Mouse (Mus musculus): ENCODE data around the gene Hsd11b2. TPM values are rescaled to one million over a fixed set of nuclear protein-coding genes. Genes with fewer than 3 reads are reported as not detected.
"Not testable (repeated sequence)": the region's sequence is repeated elsewhere in the genome, so short reads cannot be mapped to it uniquely, and the experiment has no call there.

Gene Hsd11b2
- total RNA-seq, 4 experiments from 2014 or later = 0.12 to 0.62 TPM; not detected in 2

- no peak for DNase-seq (ENCODE audit: low spot score in 2 of 2)
Observed at GRCm38 (mm10) chr8:105552824-105553223, 34.3 kb downstream of the Hsd11b2 start.

GRCm38 (mm10) chr8:105554087-105554486 lies 35.5 kb downstream of the Hsd11b2 start:
- peak; percentile 42 to 48 for DNase-seq (ENCODE audit: low spot score in 2 of 2)

- no peak for DNase-seq (ENCODE audit: low spot score in 2 of 2)
Observed at GRCm38 (mm10) chr8:105555230-105555629, 36.7 kb downstream of the Hsd11b2 start.

DNA sequence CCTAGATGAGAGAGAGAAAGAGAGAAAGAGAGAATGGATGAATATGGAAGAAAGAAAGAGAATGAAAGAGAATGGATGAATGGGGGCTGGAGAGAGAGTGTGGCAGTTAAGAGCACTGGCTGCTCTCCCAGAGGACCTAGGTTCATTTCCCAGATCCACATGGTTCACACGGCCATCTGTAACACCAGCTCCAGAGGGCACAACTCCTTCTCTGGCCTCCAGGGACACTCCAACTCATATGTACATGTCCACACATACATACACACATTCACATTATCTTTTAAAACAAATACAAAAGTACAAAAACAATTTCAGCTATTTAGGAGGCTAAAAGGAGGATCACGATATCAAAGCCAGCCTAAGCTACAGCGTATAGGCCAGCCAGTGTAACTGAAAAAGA lies 44.3 kb downstream of the Hsd11b2 start:
- no peak for DNase-seq (ENCODE audit: low spot score in 2 of 2)

DNA sequence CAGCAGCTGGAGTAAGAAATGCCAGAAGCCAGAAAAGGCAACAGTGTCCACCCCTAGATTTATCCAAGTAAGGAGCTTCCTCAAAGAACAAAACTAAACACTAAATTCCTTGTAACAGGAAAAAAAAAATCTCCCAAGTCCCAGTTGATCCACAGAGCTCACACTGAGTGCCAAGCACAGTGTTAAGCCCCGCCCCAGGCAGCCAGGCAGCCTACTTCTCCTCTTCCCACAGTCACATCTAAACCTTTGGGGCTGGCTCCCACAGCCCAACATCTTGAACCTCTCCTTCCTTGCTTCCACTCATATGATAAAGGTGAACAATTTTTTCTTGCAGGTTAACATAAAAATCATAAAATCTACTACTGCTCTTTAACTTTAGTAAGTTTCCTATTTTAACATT lies 45.3 kb downstream of the Hsd11b2 start:
- no peak for DNase-seq (ENCODE audit: low spot score in 2 of 2)

GRCm38 (mm10) chr8:105564573-105565229 lies 46.1 kb downstream of the Hsd11b2 start:
- DNase-seq (ENCODE audit: low spot score in 2 of 2) = not testable (repeated sequence)

GRCm38 (mm10) chr8:105565401-105565881 lies 46.9 kb downstream of the Hsd11b2 start:
- DNase-seq (ENCODE audit: low spot score in 2 of 2) = no peak

DNA sequence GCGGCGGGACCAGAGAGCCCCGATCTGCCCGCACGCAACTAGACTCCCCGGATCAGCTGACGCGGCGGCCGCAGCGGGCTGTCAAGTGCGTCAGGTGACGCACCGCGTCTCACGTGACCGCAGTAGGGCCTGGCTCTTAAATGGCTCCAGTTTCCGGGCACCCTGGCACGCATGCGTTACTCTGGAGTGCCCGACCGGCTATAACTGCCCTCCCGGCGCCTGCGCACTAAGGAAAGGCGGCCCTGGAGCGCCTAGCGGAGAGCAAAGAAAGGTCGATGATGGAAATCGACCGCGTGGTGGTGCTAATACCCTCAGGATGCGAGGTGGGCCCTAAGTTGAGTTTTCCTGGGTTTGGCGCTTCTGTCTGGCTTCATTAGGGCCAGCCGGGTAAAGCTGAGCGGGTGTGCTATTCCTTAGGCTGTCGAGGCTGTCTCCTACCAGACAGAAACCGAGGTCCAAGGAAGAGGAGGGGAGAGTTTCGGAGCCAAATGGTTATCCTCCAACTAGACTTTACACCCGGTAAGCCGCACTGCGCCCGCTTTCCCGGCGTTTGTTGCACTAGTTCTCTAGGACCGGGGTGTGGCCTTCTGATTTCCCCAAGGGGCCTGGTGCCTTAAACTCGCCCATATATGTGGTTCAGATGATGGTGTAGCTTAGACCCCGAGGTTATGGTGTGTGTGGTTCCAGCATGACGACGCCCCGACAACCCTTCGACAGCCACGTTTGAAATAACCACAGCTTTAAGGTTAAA lies 47.6 kb downstream of the Hsd11b2 start, which contains the start of gene Atp6v0d1:
Gene Atp6v0d1, minus strand, starts transcription at position 96 of the 751 bp plus-strand sequence.
- DNase-seq (ENCODE audit: low spot score in 2 of 2) = peak; percentile 99 to 100

DNA sequence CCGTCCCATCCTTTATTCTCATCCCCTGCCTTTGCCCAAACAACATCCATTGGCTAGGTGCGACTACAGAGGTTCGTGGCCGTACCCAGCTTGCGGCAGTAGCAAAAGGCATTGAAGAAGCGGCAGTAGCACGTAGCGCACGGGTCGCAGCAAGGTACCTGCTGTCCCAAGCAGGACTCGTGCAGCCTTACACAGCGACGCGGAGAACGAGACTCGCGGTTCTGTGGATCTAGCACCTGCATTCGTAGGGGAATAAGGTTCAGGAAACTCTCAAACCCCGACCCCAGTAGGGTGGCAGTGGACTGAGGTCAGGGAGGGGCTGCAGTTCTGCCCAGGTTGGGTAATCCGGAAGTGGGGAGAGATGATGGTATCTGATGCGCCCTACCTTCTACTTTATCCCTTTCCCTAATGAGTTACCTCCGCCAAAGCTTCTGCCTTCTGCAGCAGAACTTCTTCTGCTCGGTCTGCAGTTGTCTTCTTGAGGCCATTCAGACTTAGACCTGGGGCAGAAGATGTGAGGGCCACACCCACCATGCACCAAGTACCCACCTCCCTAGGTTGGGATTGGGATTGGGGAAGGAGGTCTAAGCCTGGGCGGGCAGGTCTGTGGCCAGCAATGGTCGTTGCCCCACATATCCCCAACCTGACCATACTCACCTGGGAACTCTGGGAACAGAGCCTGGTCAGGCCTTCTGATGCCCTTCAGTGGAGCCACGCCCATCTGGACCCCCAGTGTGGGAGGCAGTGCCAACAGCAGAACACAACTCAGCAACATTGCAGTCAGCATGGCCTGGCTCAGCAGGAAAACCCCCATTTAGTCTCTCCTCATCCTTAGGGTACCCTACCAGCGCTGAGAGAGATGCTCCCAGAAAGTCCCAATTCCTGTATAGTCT lies 48.4 kb downstream of the Hsd11b2 start:
- no peak for DNase-seq (ENCODE audit: low spot score in 2 of 2)

DNA sequence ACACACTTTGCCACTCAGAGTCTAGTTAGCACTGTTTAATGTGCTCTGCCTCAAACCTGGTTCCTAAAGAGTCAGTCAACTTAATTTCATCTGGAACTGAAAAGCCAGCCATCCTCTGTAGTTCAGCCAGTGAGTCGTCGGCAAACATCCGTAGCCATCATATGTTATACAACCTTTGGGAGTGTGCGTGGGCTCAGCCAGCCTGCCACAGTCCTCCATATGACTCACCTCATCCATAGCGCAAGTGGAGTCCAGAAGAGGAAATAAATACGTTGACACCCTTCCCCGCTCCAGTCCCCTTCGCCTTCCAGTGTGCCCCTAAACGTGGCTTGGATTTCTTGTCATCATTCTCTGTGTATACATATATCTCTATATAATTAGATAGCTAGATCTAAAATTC lies 53.3 kb downstream of the Hsd11b2 start:
- no peak for DNase-seq (ENCODE audit: low spot score in 2 of 2)

DNA sequence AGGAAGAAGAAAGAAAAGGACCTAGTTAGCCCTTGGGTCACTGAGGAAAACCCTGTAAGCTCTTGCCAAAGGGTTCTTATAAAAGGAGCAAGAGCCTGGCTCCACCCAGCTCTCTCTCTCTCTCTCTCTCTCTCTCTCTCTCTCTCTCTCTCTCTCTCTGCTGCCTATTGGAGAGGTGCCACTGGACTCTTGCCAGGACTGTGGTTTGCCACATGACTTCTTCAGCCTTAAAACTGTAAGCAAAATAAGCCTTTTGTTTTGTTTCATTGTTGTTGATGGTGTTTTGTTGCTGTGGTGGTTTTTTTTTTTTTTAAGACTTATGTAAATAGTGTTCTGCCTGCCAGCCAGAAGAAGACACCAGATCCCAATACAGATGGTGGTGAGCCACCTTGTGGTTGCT lies 54.9 kb downstream of the Hsd11b2 start:
- DNase-seq (ENCODE audit: low spot score in 2 of 2) = peak in 1 of 2 experiments; percentile 30

Other genes starting within 250 kb of the Hsd11b2 start
- 10 to 100 TPM in 2 of 4 experiments, 1 to 10 TPM in 2; 8.8 to 12.6 (median 10.9) TPM for gene Hsf4, start 249.0 kb upstream of the Hsd11b2 start, total RNA-seq (2022)
- 10 to 100 TPM; 30.0 to 40.5 (median 34.4) TPM for gene Nol3, start 242.6 kb upstream of the Hsd11b2 start, total RNA-seq (2022)
- under 1 TPM; 0.27 to 0.65 (median 0.42) TPM for gene 4931428F04Rik, start 228.9 kb upstream of the Hsd11b2 start, total RNA-seq (2022)
- gene Exoc3l, start 222.7 kb upstream of the Hsd11b2 start, total RNA-seq (2022) = 1 to 10 TPM in 2 of 4 experiments, under 1 TPM in 2; 0.94 to 2.5 (median 1.4) TPM
- gene E2f4, start 221.1 kb upstream of the Hsd11b2 start, total RNA-seq (2022) = 10 to 100 TPM; 28.1 to 37.8 (median 33.7) TPM
- gene Elmo3, start 213.2 kb upstream of the Hsd11b2 start, total RNA-seq (2022) = 1 to 10 TPM in 3 of 4 experiments, under 1 TPM in 1; 0.99 to 2.7 (median 1.4) TPM
- gene Lrrc29, start 192.5 kb upstream of the Hsd11b2 start, total RNA-seq (2022) = 1 to 10 TPM in 3 of 4 experiments, under 1 TPM in 1; 0.82 to 1.3 (median 1.0) TPM
- gene Tmem208, start 192.4 kb upstream of the Hsd11b2 start, total RNA-seq (2022) = 10 to 100 TPM; 20.9 to 24.2 (median 22.9) TPM
- gene Fhod1, start 170.8 kb upstream of the Hsd11b2 start, total RNA-seq (2022) = 10 to 100 TPM; 21.1 to 28.8 (median 23.9) TPM
- under 1 TPM; 0.38 to 0.65 (median 0.52) TPM for gene Slc9a5, start 169.9 kb upstream of the Hsd11b2 start, total RNA-seq (2022)
- under 1 TPM in 1 of 4 experiments, not detected in 3; 0.12 TPM for gene Plekhg4, start 145.5 kb upstream of the Hsd11b2 start, total RNA-seq (2022)
- under 1 TPM in 2 of 4 experiments, not detected in 2; 0.08 to 0.49 TPM for gene Kctd19, start 105.3 kb upstream of the Hsd11b2 start, total RNA-seq (2022)
- gene Lrrc36, start 105.2 kb upstream of the Hsd11b2 start, total RNA-seq (2022) = under 1 TPM in 2 of 4 experiments, not detected in 2; 0.70 TPM
- 10 to 100 TPM; 22.7 to 38.8 (median 34.2) TPM for gene Tppp3, start 47.2 kb upstream of the Hsd11b2 start, total RNA-seq (2022)
- gene Zdhhc1, start 21.9 kb upstream of the Hsd11b2 start, total RNA-seq (2022) = 10 to 100 TPM; 10.3 to 11.7 (median 11.4) TPM
- 10 to 100 TPM; 42.2 to 45.3 (median 44.1) TPM for gene Atp6v0d1, start 47.3 kb downstream of the Hsd11b2 start, total RNA-seq (2022)
- 10 to 100 TPM; 15.8 to 17.2 (median 16.6) TPM for gene Ripor1, start 86.5 kb downstream of the Hsd11b2 start, total RNA-seq (2022)
- gene Ctcf, start 117.8 kb downstream of the Hsd11b2 start, total RNA-seq (2022) = 10 to 100 TPM; 32.9 to 39.2 (median 34.2) TPM
- gene Agrp, start 118.6 kb downstream of the Hsd11b2 start, total RNA-seq (2022) = not detected
- not detected for gene Carmil2, start 167.5 kb downstream of the Hsd11b2 start, total RNA-seq (2022)
- 1 to 10 TPM; 3.4 to 5.8 (median 4.4) TPM for gene Acd, start 182.3 kb downstream of the Hsd11b2 start, total RNA-seq (2022)
- gene Pard6a, start 182.4 kb downstream of the Hsd11b2 start, total RNA-seq (2022) = 1 to 10 TPM; 5.5 to 8.1 (median 6.7) TPM
- gene 4933405L10Rik, start 188.9 kb downstream of the Hsd11b2 start, total RNA-seq (2022) = not detected
- gene Enkd1, start 189.5 kb downstream of the Hsd11b2 start, total RNA-seq (2022) = under 1 TPM; 0.48 to 0.54 (median 0.52) TPM
- gene Gfod2, start 239.9 kb downstream of the Hsd11b2 start, total RNA-seq (2022) = 1 to 10 TPM; 7.0 to 9.1 (median 8.3) TPM